ENCODE assay signal across 7 mouse cellular contexts in genomic region chr10:50593371-50593770, GRCm38 (mm10). TPM values are rescaled to one million over a fixed set of nuclear protein-coding genes. Genes with fewer than 3 reads are reported as not detected.
DNase-seq lines count a peak whose midpoint lies in the region; ATAC-seq and TF ChIP-seq lines count a peak whose summit lies in the region.

No protein-coding gene starts in this region.

- WGBS in liver, adult 2 months = 59% methylated on average over 12 of the region's 12 CpGs
- WGBS in hindbrain, embryonic 16.5 days = 73% methylated on average over 12 of the region's 12 CpGs
- WGBS in neural tube, embryonic 13.5 days = 77% methylated on average over 12 of the region's 12 CpGs

- TF ChIP-seq CTCF in liver, adult 2 months (IDR thresholded peaks at IDR 0.05; ENCODE audit: low read depth, low read length) = no peak
- TF ChIP-seq CTCF in cortical plate, adult 2 months (IDR thresholded peaks at IDR 0.05; ENCODE audit: extremely low read depth, insufficient read depth, low read length) = no peak

- no peak for DNase-seq in liver, adult 2 months (ENCODE audit: extremely low read depth, low read depth, low spot score)
- no peak for DNase-seq in liver
- DNase-seq in frontal cortex, postnatal 14 days (ENCODE audit: low spot score in 2 of 2) = no peak
- DNase-seq in gastrocnemius, postnatal 25 days = no peak

- peaks cover 6% of the 10 kb centered on the region for H3K4me1 ChIP-seq in liver, adult 2 months (ENCODE audit: control insufficient read depth, insufficient read depth, low read length)
- no peaks in the 10 kb centered on the region for H3K4me1 ChIP-seq in cortical plate, adult 2 months (ENCODE audit: control insufficient read depth, insufficient read depth, low read length)
- H3K4me1 ChIP-seq in hindbrain, embryonic 16.5 days (ENCODE audit: control insufficient read depth, insufficient read depth, low read depth, low read length) = peaks cover 4% of the 10 kb centered on the region; the same call in 1 of the 2 replicates
- H3K4me1 ChIP-seq in neural tube, embryonic 13.5 days (replicated peaks) = peaks cover 13% of the 10 kb centered on the region

- H3K79me2 ChIP-seq in liver, adult 2 months (ENCODE audit: control insufficient read depth, insufficient read depth, low read length) = peaks cover 9% of the 10 kb centered on the region; the same call in 1 of the 2 replicates

- H3K36me3 ChIP-seq in liver, adult 2 months (ENCODE audit: control insufficient read depth, insufficient read depth, low read length) = no peaks in the 10 kb centered on the region
- H3K36me3 ChIP-seq in hindbrain, embryonic 16.5 days (ENCODE audit: control insufficient read depth, insufficient read depth, low read length) = no peaks in the 10 kb centered on the region
- H3K36me3 ChIP-seq in neural tube, embryonic 13.5 days = no peaks in the 10 kb centered on the region

- TF ChIP-seq POLR2A in liver, adult 2 months (IDR thresholded peaks at IDR 0.05; ENCODE audit: extremely low read depth, insufficient read depth, low read length) = no peak
- TF ChIP-seq POLR2A in cortical plate, adult 2 months (IDR thresholded peaks at IDR 0.05; ENCODE audit: extremely low read depth, insufficient read depth, low read length) = no peak

- H3K27me3 ChIP-seq in liver, adult 2 months (ENCODE audit: control insufficient read depth, insufficient read depth, low read length) = no peaks in the 10 kb centered on the region
- no peaks in the 10 kb centered on the region for H3K27me3 ChIP-seq in hindbrain, embryonic 16.5 days (replicated peaks; ENCODE audit: control insufficient read depth, insufficient read depth, low read length)
- no peaks in the 10 kb centered on the region for H3K27me3 ChIP-seq in neural tube, embryonic 13.5 days

- H3K9me3 ChIP-seq in hindbrain, embryonic 16.5 days (ENCODE audit: control insufficient read depth, low read length) = no peaks in the 10 kb centered on the region
- no peaks in the 10 kb centered on the region for H3K9me3 ChIP-seq in neural tube, embryonic 13.5 days

- ATAC-seq in hindbrain, embryonic 16.5 days = no peak
- ATAC-seq in neural tube, embryonic 13.5 days (ENCODE audit: low read depth) = no peak

- peak overlapping the region; percentile 79; the same call in 1 of the 2 replicates for H3K4me3 ChIP-seq in liver, adult 2 months (ENCODE audit: insufficient read depth, low read depth, low read length)
- peak overlapping the region; percentile 82; the same call in 1 of the 2 replicates for H3K4me3 ChIP-seq in cortical plate, adult 2 months (ENCODE audit: insufficient read depth, low read length)
- peak overlapping the region; percentile 93 for H3K4me3 ChIP-seq in hindbrain, embryonic 16.5 days (ENCODE audit: low read length)
- H3K4me3 ChIP-seq in neural tube, embryonic 13.5 days = peak overlapping the region; percentile 77

- H3K9ac ChIP-seq in liver, adult 2 months (ENCODE audit: low read depth, low read length) = 0 out of 2 replicates have a peak overlapping the region, but pooled peaks have one; percentile 38
- H3K9ac ChIP-seq in hindbrain, embryonic 16.5 days (ENCODE audit: low read depth, low read length) = peak overlapping the region; percentile 93
- peak overlapping the region; percentile 85 for H3K9ac ChIP-seq in neural tube, embryonic 13.5 days

- H3K4me2 ChIP-seq in hindbrain, embryonic 16.5 days (ENCODE audit: low read length) = peak overlapping the region; percentile 71
- peak overlapping the region; percentile 60 for H3K4me2 ChIP-seq in neural tube, embryonic 13.5 days

- H3K27ac ChIP-seq in liver, adult 2 months (replicated peaks; ENCODE audit: insufficient read depth, low read depth, low read length) = no peak overlapping the region
- no peak overlapping the region for H3K27ac ChIP-seq in cortical plate, adult 2 months (ENCODE audit: insufficient read depth, low read length)
- no peak overlapping the region for H3K27ac ChIP-seq in hindbrain, embryonic 16.5 days (ENCODE audit: low read depth, low read length)
- no peak overlapping the region for H3K27ac ChIP-seq in neural tube, embryonic 13.5 days (replicated peaks)

RNA-seq across cellular contexts. Expression of gene Ascc3, which starts 0.9 kb away (rescaled TPM):
- total RNA-seq in liver, adult 2 months (2014; rRNA removed) = 38.5 and 39.3 TPM in 2 replicates
- 9.0 and 11.8 TPM in 2 replicates for polyA plus RNA-seq in liver, adult 2 months (2012; rRNA removed)
- 13.2 and 15.0 TPM in 2 replicates for polyA plus RNA-seq in cortical plate, adult 2 months (2012; rRNA removed)
- 13.8 and 16.3 TPM in 2 replicates for polyA plus RNA-seq in hindbrain, embryonic 16.5 days (2015; fragmentation: Nextera tagmentation; extraction: Ambion mirVana)
- polyA plus RNA-seq in neural tube, embryonic 13.5 days (2015; fragmentation: Nextera tagmentation; extraction: Ambion mirVana) = 16.7 and 16.8 TPM in 2 replicates
- 1 to 10 TPM; 9.7 to 9.8 TPM for total RNA-seq in gastrocnemius, postnatal 25 days (2021)

Comparison
In these comparisons a context has a peak if more than half of its experiments do, and no peak if none do; other contexts are left out.
1. H3K9ac ChIP-seq: peak in every context shown above with its lines; median percentile 93 in hindbrain, embryonic 16.5 days; 85 in neural tube, embryonic 13.5 days; 38 in liver, adult 2 months.